Mouse (Mus musculus) liver, adult (tissue): Measurements from ENCODE around the gene Gdpd5.

Source experiments
- GATA4 ChIP-seq: IDR thresholded peaks from 2 replicates; pipeline ENCODE4 v1.6.1; 2014; ENCODE audit warnings: mild to moderate bottlenecking, low read length; ENCODE audit not compliant: insufficient replicate concordance

Gdpd5 gene

GRCm38 (mm10) chr7:99419311-99419710, 38.1 kb downstream of the Gdpd5 start:
- TF ChIP-seq GATA4 = no peak

GRCm38 (mm10) chr7:99421006-99421405, 39.8 kb downstream of the Gdpd5 start:
- no peak for TF ChIP-seq GATA4

DNA sequence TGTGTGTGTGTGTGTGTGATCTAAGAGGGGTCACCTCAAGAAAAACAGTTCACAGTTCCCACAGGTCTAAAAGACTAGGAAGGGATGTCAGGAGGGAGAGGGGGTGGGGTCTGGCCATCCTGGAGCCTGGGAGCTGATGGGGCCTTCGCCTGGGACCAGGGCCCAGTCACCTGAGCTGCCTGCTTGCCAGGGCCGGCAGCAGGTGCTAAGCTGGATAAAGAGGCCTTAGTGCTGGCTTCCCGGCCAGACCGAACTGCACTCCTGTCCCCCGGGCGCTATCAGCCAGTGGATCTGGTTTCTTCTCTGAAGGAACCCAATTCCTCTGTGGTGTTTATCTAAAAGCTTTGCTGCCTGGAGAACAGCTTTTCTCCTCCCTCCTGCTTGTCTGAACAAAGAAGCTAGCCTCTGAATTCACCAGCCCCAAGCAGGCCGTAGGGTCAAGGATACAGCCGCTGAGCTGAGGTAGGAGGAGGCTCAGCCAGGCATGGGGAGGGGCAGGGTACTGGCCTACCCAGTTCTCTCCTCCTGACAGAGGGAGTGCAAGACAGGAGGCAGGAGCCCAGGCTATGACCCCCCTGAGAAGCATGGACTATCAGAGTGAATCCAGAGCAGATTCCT, 43.4 kb downstream of the Gdpd5 start:
- TF ChIP-seq GATA4 = no peak

- no peak for TF ChIP-seq GATA4
Observed at GRCm38 (mm10) chr7:99425706-99426105, 44.5 kb downstream of the Gdpd5 start.

GRCm38 (mm10) chr7:99427031-99427430, 45.8 kb downstream of the Gdpd5 start:
- TF ChIP-seq GATA4 = no peak

- no peak for TF ChIP-seq GATA4
Observed at GRCm38 (mm10) chr7:99427987-99428386, 46.8 kb downstream of the Gdpd5 start.

- TF ChIP-seq GATA4 = no peak
Observed at GRCm38 (mm10) chr7:99428836-99429235, 47.6 kb downstream of the Gdpd5 start.

DNA sequence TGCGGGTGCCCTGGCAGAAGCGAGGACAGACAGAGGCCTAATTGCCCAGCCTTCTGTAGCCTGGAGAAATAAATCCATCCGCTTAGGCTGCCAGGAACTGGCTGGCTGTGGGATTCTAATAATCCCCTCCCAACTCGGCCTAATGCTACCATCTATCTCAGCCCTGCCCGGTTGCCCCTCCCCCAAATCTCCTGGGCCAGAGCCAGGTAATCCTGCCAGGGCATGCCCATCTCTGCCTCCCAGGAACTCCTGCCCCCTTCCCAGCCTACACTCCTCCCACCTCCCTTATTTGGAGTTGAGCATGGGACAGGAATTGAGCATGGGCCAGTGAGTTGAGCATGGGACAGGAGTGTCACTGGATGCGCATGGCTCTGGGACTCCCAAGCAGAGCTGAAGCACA, 48.6 kb downstream of the Gdpd5 start:
- TF ChIP-seq GATA4 = no peak

GRCm38 (mm10) chr7:99430246-99430645, 49.0 kb downstream of the Gdpd5 start:
- no peak for TF ChIP-seq GATA4

- TF ChIP-seq GATA4 = no peak
Observed at GRCm38 (mm10) chr7:99432248-99432647, 51.0 kb downstream of the Gdpd5 start.

- TF ChIP-seq GATA4 = no peak
Observed at GRCm38 (mm10) chr7:99432863-99433262, 51.6 kb downstream of the Gdpd5 start.

DNA sequence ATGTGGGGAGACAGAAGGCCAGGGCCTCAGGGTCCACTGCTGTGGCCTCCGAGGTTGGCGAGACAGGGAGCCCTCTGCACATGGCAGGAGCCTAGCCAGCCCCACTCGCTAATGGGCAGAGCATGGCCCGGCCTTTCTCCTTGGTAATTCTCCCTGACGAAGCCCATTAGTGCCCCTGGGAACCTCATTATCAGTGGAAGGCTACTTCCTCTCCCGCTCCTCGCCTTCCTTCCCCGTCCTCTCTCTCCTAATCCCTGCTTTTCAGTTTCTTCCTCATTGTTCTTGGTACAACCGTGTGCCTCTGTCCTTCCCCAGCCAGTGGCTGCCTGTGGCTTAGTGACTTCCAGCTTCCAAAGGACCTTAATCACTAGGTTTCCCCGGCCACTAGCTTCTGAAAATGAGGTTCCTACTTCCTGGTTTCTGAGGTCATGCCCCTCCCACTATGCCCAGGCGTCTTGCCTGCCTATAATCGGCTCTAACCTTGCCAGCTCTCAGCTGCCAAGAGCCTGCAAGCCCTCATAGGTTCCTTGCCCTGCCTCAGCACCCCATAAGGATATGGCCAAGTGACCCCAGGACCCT, 53.5 kb downstream of the Gdpd5 start:
- no peak for TF ChIP-seq GATA4

DNA sequence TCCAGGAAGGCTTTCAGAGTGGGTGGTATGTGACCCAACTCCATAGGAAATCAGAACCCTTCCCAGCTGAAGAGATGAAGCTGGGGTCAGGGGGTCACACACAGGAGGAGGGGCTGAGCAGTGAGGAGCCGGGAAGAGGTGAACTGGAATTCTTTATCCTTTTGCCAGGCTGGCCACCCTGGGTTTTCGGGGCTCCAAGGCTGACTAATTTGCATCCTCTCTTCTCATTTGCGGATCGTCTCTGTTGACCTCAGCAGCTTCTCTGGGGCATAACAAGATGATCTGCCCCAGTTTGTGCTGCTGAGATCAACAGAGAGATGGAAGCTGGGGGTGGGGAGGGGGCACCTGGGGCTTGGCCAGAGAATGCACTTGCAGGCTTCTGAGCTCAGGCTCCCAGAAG, 55.3 kb downstream of the Gdpd5 start:
- no peak for TF ChIP-seq GATA4

DNA sequence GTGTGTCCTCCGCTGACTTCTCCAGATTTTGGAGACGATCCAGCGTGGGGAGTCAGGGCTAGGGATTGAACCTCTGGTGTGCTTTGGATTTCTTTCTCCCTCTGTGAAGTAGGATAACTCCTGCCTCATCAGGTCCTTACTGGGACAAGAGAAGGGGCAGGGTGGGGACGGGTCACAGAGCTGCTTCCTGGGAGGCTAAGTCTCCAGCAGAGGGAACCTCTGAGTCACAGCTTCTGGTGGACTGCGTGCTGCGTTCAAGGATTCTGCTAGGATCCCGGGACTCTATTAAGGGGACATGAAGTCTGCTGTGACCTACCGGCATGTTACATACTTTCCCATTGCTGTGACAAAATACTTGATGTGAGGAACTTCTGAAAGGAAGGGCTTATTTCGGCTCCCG, 57.7 kb downstream of the Gdpd5 start:
- no peak for TF ChIP-seq GATA4

GRCm38 (mm10) chr7:99441534-99442072, 60.4 kb downstream of the Gdpd5 start:
- no peak for TF ChIP-seq GATA4

DNA sequence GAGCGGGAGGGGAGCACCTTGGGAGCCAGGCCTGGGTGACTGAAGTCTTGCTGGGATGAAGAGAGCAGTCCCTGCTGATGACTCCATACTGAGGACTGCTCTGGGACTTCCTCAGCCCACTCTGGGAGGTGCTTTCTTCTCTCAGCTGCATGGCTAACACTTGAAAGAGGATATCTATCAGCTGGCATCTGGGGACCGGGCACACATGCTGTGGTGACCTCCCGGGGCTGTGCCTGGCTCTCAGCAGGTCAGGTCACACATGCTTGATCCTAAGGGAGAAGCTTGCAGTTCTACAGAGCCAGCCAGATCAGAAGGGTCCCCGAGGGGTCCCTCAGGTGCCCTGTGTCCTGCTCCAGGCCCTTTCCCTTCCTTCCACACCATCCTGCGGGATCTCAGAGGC, 62.0 kb downstream of the Gdpd5 start:
- TF ChIP-seq GATA4 = no peak

DNA sequence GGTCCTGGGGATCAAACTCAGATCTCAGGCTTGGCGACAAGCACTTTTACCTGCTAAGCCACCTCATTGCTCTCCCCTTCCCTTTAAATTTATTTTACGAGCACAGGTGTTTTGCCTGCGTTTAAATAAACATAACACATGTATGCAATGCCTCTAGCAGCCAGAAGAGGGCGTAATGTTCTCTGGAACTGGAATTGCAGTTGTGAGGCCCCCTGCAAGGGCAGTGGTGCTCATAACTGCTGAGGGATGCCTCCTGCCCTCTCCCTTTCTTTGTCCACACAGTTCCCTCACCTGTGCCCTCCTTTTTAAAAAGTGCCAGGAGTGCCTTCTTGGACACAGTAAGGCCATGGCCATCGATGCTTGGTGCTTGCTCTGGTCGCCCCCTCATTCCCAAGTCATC, 62.8 kb downstream of the Gdpd5 start:
- TF ChIP-seq GATA4 = no peak
